Mouse (Mus musculus) limb, embryonic 15.5 days (tissue): ENCODE measurements around the gene Tifab. TPM values are rescaled to one million over a fixed set of nuclear protein-coding genes. Genes with fewer than 3 reads are reported as not detected.
A peak's percentile ranks its signal among the peaks of the same experiment; 100 is the strongest.

ENCODE experiments used
- ATAC-seq: fragments of 200-750 bp; cut with Nextera tagmentation; 2 replicates; pipeline ENCODE4 v1.8.0; 2017; ENCODE audit warnings: low read depth, moderate TSS enrichment; ENCODE audit not compliant: insufficient number of reproducible peaks, low FRiP score, low TSS enrichment
- H3K27ac ChIP-seq: fragments of 300-500 bp; sonication (generic); 2 replicates; pipeline ENCODE4 v1.5.1; 2015; ENCODE audit warnings: moderate library complexity, mild to moderate bottlenecking, inconsistent platforms
- H3K27me3 ChIP-seq: fragments of 300-500 bp; sonication (generic); 2 replicates; pipeline ENCODE4 v1.6.1; 2015; ENCODE audit warnings: inconsistent platforms
- H3K36me3 ChIP-seq: fragments of 300-500 bp; sonication (generic); 2 replicates; pipeline ENCODE4 v1.6.1; 2015; ENCODE audit warnings: inconsistent platforms
- H3K4me1 ChIP-seq: fragments of 300-500 bp; sonication (generic); 2 replicates; pipeline ENCODE4 v1.6.1; 2015; ENCODE audit warnings: inconsistent platforms
- H3K4me2 ChIP-seq: fragments of 300-500 bp; sonication (generic); 2 replicates; pipeline ENCODE4 v1.6.1; 2015; ENCODE audit warnings: mild to moderate bottlenecking, inconsistent platforms
- H3K4me3 ChIP-seq: fragments of 300-500 bp; sonication (generic); 2 replicates; pipeline ENCODE4 v1.5.1; 2015; ENCODE audit warnings: mild to moderate bottlenecking, inconsistent platforms
- H3K9ac ChIP-seq: fragments of 300-500 bp; sonication (generic); 2 replicates; pipeline ENCODE4 v1.6.1; 2015; ENCODE audit warnings: inconsistent platforms
- H3K9me3 ChIP-seq: fragments of 300-500 bp; sonication (generic); 2 replicates; pipeline ENCODE4 v1.6.1; 2016; ENCODE audit warnings: inconsistent platforms
- WGBS: fragments of 180-500 bp; shearing (Covaris S2); methylation state at CpG from one replicate; pipeline ENCODE4 v1.1.7; 2015; 5-methylcytosine and 5-hydroxymethylcytosine counted together
- polyA plus RNA-seq: library from polyadenylated mRNA; unstranded; fragments of >200 nt; fragmentation: Nextera tagmentation; extraction: Ambion mirVana; gene quantifications from 2 replicates; pipeline ENCODE4 v1.2.1, GENCODE M21; 2015

Gene Tifab
- polyA plus RNA-seq, 1 experiment from 2014 or later, result 3.2 TPM

DNA sequence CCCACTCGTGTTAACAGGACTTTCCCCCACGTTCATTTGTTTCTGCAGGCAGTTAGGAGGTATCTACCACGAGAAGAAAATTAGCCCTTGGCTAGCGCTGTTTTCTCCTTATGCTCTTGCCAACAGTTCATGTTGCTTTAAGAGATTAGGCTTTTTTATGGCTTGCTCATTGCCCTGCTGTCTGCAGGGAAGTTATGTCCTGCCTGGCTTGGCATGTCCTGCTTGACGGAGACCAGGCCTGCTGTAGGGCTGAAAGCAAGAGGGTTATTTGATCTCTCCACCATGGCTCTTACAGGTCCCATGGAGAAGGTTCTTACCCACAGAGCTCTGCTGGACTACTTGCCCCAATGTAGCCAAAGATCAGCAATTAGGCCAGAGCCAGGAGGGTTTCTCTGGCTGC lies 23.6 kb downstream of the Tifab start:
- 11% methylated on average over 5 of the region's 5 CpGs for WGBS
- no peaks in the 10 kb centered on the region for H3K27me3 ChIP-seq
- no peaks in the 10 kb centered on the region for H3K36me3 ChIP-seq
- H3K9me3 ChIP-seq, result no peaks in the 10 kb centered on the region
- H3K4me2 ChIP-seq, result no peak overlapping the region
- H3K4me3 ChIP-seq, result no peak overlapping the region
- no peak for ATAC-seq
- no peak overlapping the region for H3K9ac ChIP-seq
- H3K4me1 ChIP-seq, result peaks cover 46% of the 10 kb centered on the region
- peak overlapping the region; percentile 73 for H3K27ac ChIP-seq

- H3K27me3 ChIP-seq, result no peaks in the 10 kb centered on the region
- no peak for ATAC-seq
- H3K9ac ChIP-seq, result no peak overlapping the region
- H3K4me1 ChIP-seq, result peaks cover 37% of the 10 kb centered on the region
- H3K4me2 ChIP-seq, result no peak overlapping the region
- WGBS, result 50% methylated on average over 7 of the region's 7 CpGs
- no peak overlapping the region for H3K27ac ChIP-seq
- H3K36me3 ChIP-seq, result no peaks in the 10 kb centered on the region
- H3K4me3 ChIP-seq, result no peak overlapping the region
- no peaks in the 10 kb centered on the region for H3K9me3 ChIP-seq
Observed at GRCm38 (mm10) chr13:56152773-56153460, 25.8 kb downstream of the Tifab start.

GRCm38 (mm10) chr13:56151404-56152226 lies 27.1 kb downstream of the Tifab start:
- peak; percentile 23; the same call in 1 of the 2 replicates for ATAC-seq
- H3K36me3 ChIP-seq, result no peaks in the 10 kb centered on the region
- H3K4me2 ChIP-seq, result peak overlapping the region; percentile 47
- H3K4me1 ChIP-seq, result peaks cover 36% of the 10 kb centered on the region
- no peak overlapping the region for H3K9ac ChIP-seq
- peak overlapping the region; percentile 20 for H3K4me3 ChIP-seq
- peak overlapping the region; percentile 57 for H3K27ac ChIP-seq
- H3K9me3 ChIP-seq, result no peaks in the 10 kb centered on the region
- H3K27me3 ChIP-seq, result no peaks in the 10 kb centered on the region
- WGBS, result 25% methylated on average over 22 of the region's 22 CpGs

DNA sequence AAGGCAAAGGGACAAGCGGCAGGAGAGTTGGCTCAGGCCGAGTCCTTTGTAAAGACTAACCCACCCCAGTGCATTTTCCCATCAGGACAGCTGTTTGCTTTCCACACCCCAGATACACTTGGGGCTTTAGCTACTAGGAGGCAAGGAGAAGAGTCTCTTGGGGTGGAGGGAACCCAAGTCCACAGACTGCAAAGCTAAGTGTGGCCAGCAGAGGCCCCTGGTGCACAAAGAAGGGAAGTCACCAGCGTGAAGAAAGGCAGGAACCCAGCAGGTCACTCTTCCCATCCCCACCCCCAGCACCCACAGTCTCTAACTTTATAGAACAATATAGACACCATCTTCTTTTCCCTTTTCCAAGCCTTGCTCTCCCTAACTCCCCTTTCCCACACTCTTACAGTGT lies 33.2 kb downstream of the Tifab start:
- WGBS, result 42% methylated on average over 3 of the region's 3 CpGs
- Histone ChIP-seq H3K27ac (no peak overlapping the region), H3K4me1 (peaks cover 14% of the 10 kb centered on the region), H3K27me3 (0 out of 2 replicates have a peak, but pooled peaks cover 2% of the 10 kb centered on the region), H3K4me2 (no peak overlapping the region), H3K4me3 (no peak overlapping the region), H3K9me3 (no peaks in the 10 kb centered on the region), H3K9ac (no peak overlapping the region), H3K36me3 (no peaks in the 10 kb centered on the region)
- no peak for ATAC-seq

GRCm38 (mm10) chr13:56144021-56144420 lies 34.7 kb downstream of the Tifab start:
- no peak overlapping the region for H3K4me2 ChIP-seq

DNA sequence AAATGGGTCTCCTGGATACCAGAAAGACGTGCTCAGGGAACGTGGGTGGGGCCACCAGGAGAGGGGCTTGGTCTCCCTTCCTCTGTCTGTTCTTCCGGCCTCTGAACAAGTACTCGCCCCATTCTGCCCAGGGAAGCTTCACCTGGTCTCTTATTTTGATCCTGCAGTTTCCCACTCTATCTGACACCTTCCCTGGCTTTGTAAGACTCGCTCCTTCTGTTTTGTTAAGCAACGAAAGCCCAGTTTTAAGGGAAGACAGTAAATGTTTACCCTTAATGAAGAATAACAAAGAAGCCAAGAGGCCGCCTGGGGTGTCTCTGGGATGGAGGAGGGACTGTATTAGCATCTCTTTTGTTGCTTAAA lies 35.6 kb downstream of the Tifab start:
- H3K36me3 ChIP-seq, result no peaks in the 10 kb centered on the region
- H3K27ac ChIP-seq, result no peak overlapping the region
- H3K4me1 ChIP-seq, result peaks cover 21% of the 10 kb centered on the region
- H3K9me3 ChIP-seq, result no peaks in the 10 kb centered on the region
- 33% methylated on average over 7 of the region's 7 CpGs for WGBS
- H3K27me3 ChIP-seq, result 0 out of 2 replicates have a peak, but pooled peaks cover 2% of the 10 kb centered on the region
- no peak overlapping the region for H3K4me2 ChIP-seq
- no peak overlapping the region for H3K9ac ChIP-seq
- no peak overlapping the region for H3K4me3 ChIP-seq
- no peak for ATAC-seq

More at GRCm38 (mm10) chr13:56144021-56144420, 34.7 kb downstream of the Tifab start:
- H3K4me3 ChIP-seq, result no peak overlapping the region
- H3K9ac ChIP-seq, result no peak overlapping the region
- 67% methylated on average over 2 of the region's 2 CpGs for WGBS
- H3K9me3 ChIP-seq, result no peaks in the 10 kb centered on the region
- 0 out of 2 replicates have a peak, but pooled peaks cover 2% of the 10 kb centered on the region for H3K27me3 ChIP-seq
- no peak for ATAC-seq
- peaks cover 17% of the 10 kb centered on the region for H3K4me1 ChIP-seq
- no peaks in the 10 kb centered on the region for H3K36me3 ChIP-seq
- no peak overlapping the region for H3K27ac ChIP-seq

- Histone ChIP-seq H3K27me3 (0 out of 2 replicates have a peak, but pooled peaks cover 2% of the 10 kb centered on the region), H3K4me2 (no peak overlapping the region), H3K4me1 (peaks cover 15% of the 10 kb centered on the region), H3K36me3 (no peaks in the 10 kb centered on the region), H3K27ac (no peak overlapping the region), H3K4me3 (no peak overlapping the region), H3K9me3 (no peaks in the 10 kb centered on the region), H3K9ac (no peak overlapping the region)
- no peak for ATAC-seq
- WGBS, result 43% methylated on average over 8 of the region's 11 CpGs
Observed at GRCm38 (mm10) chr13:56142382-56143150, 36.1 kb downstream of the Tifab start.

DNA sequence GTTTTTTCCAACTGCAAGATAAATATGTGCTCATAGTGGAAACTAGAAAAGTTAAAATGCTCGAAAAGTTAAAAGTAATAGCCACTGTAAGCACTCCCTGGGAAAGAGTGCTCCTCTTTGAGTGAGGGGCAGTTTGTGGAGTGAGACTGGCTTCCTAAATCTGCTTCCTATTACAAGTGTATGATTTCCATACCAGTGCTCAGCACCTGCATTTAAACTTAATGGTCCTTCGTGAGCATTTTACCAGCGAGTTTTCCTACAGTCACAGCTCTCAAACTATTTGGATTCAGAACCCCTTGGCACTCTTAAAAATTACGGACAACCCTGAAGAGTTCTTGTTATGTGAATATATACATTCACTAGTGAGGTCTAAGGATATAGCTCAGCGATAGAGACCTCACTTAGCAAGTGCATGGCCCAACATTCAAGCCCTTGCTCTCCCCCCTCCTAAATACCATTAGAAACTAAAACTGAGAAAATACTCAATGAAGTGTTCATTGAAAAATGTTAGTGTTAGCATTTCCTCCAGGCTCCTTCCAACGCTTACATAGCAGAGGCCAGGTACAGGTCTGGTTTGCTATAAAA lies 39.4 kb downstream of the Tifab start:
- peak; percentile 32; the same call in 1 of the 2 replicates for ATAC-seq
- no peak overlapping the region for H3K27ac ChIP-seq

GRCm38 (mm10) chr13:56136200-56136599 lies 42.5 kb downstream of the Tifab start, which contains the start of gene H2afy:
H2afy (minus strand) TSS chr13:56136361.
- 89% methylated on average over 2 of the region's 2 CpGs for WGBS
- Histone ChIP-seq H3K27me3 (no peaks in the 10 kb centered on the region), H3K9ac (peak within 1 kb of the TSS; percentile 97), H3K4me1 (peaks cover 45% of the 10 kb centered on the region), H3K36me3 (no peaks in the 10 kb centered on the region), H3K9me3 (no peaks in the 10 kb centered on the region), H3K4me3 (peak within 1 kb of the TSS; percentile 98), H3K27ac (peak within 1 kb of the TSS; percentile 89), H3K4me2 (peak within 1 kb of the TSS; percentile 86)
- no peak for ATAC-seq

More for the DNA sequence above, 39.4 kb downstream of the Tifab start:
- no peak overlapping the region for H3K4me3 ChIP-seq
- no peak overlapping the region for H3K4me2 ChIP-seq
- H3K4me1 ChIP-seq, result peaks cover 29% of the 10 kb centered on the region
- 23% methylated on average over 6 of the region's 6 CpGs for WGBS
- H3K9me3 ChIP-seq, result no peaks in the 10 kb centered on the region
- H3K27me3 ChIP-seq, result 0 out of 2 replicates have a peak, but pooled peaks cover 2% of the 10 kb centered on the region
- H3K9ac ChIP-seq, result no peak overlapping the region
- no peaks in the 10 kb centered on the region for H3K36me3 ChIP-seq

GRCm38 (mm10) chr13:56135231-56136052 lies 43.2 kb downstream of the Tifab start:
- H3K9me3 ChIP-seq, result no peaks in the 10 kb centered on the region
- H3K27me3 ChIP-seq, result no peaks in the 10 kb centered on the region
- H3K4me2 ChIP-seq, result peak overlapping the region; percentile 86
- ATAC-seq, result peak; percentile 74
- peak overlapping the region; percentile 98 for H3K4me3 ChIP-seq
- H3K4me1 ChIP-seq, result peaks cover 45% of the 10 kb centered on the region
- H3K36me3 ChIP-seq, result peaks cover 4% of the 10 kb centered on the region; the same call in 1 of the 2 replicates
- H3K27ac ChIP-seq, result peak overlapping the region; percentile 89
- peak overlapping the region; percentile 97 for H3K9ac ChIP-seq
- 1% methylated on average over 67 of the region's 89 CpGs for WGBS
